Mouse (Mus musculus) skeletal muscle tissue, adult 2 months (tissue): ENCODE measurements around the gene Mllt10.

Experiments used
- DNase-seq: peaks from one replicate; pipeline ENCODE4 v3.0.0-alpha.2; 2012; ENCODE audit warnings: low read depth, low spot score

The Mllt10 gene

GRCm38 (mm10) chr2:18051026-18051830 is 3.8 kb upstream of the Mllt10 start:
- DNase-seq, result no peak

- DNase-seq, result no peak
Measured at GRCm38 (mm10) chr2:18051831-18052170, 3.2 kb upstream of the Mllt10 start.

GRCm38 (mm10) chr2:18052581-18052980 is 2.5 kb upstream of the Mllt10 start:
- DNase-seq, result no peak

- no peak for DNase-seq
Measured at GRCm38 (mm10) chr2:18053243-18053950, 1.6 kb upstream of the Mllt10 start.

GRCm38 (mm10) chr2:18053951-18054530 is 996 bp upstream of the Mllt10 start:
- DNase-seq, result no peak

- DNase-seq, result peak; percentile 93
Measured at GRCm38 (mm10) chr2:18055929-18056785, 1.1 kb downstream of the Mllt10 start.

- DNase-seq, result peak; percentile 96
Measured at GRCm38 (mm10) chr2:18056786-18057255, 1.8 kb downstream of the Mllt10 start.

GRCm38 (mm10) chr2:18057336-18058145 is 2.5 kb downstream of the Mllt10 start:
- peak; percentile 50 for DNase-seq

- no peak for DNase-seq
Measured at GRCm38 (mm10) chr2:18058146-18058708, 3.2 kb downstream of the Mllt10 start.

- DNase-seq, result no peak
Measured at GRCm38 (mm10) chr2:18059063-18059462, 4.0 kb downstream of the Mllt10 start.

- DNase-seq, result no peak
Measured at GRCm38 (mm10) chr2:18059891-18060290, 4.9 kb downstream of the Mllt10 start.

GRCm38 (mm10) chr2:18060396-18060795 is 5.4 kb downstream of the Mllt10 start:
- DNase-seq, result no peak

- DNase-seq, result peak; percentile 58
Measured at GRCm38 (mm10) chr2:18063763-18064251, 8.8 kb downstream of the Mllt10 start.

- peak; percentile 92 for DNase-seq
Measured at GRCm38 (mm10) chr2:18064356-18064858, 9.4 kb downstream of the Mllt10 start.

- DNase-seq, result peak; percentile 71
Measured at GRCm38 (mm10) chr2:18064941-18065707, 10.1 kb downstream of the Mllt10 start.

- DNase-seq, result no peak
Measured at GRCm38 (mm10) chr2:18065708-18066030, 10.6 kb downstream of the Mllt10 start.

GRCm38 (mm10) chr2:18066436-18066835 is 11.4 kb downstream of the Mllt10 start:
- DNase-seq, result no peak

GRCm38 (mm10) chr2:18068071-18068796 is 13.2 kb downstream of the Mllt10 start:
- DNase-seq, result no peak

GRCm38 (mm10) chr2:18071947-18072346 is 16.9 kb downstream of the Mllt10 start:
- DNase-seq, result no peak
